Mouse (Mus musculus): ENCODE measurements around the gene Vmn2r65. TPM values are rescaled to one million over a fixed set of nuclear protein-coding genes. Genes with fewer than 3 reads are reported as not detected.

Gene Vmn2r65
- polyA plus RNA-seq (2017; shearing (Covaris generic)), result not detected

DNA sequence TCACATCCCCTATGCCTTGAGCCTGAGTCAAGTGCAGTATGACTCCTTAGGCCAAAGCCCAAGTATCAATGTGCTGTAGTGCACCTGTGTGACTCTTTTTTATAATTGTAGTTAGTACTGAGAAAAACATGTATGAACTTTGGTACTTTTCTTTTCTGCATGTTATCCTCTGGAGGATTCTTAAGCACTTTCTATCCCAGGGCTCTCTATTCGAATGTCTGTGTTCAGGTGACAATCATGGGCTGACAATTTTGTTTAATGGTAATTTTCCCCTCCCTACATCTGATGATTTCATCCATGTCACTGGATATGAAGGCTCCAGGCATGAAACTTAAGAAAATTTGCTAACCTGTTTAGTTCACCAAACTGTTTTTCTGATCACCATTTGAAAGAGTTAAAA lies at the start of gene Vmn2r65:
Gene Vmn2r65, minus strand, starts transcription at position 101 of the 400 bp plus-strand sequence.

DNA sequence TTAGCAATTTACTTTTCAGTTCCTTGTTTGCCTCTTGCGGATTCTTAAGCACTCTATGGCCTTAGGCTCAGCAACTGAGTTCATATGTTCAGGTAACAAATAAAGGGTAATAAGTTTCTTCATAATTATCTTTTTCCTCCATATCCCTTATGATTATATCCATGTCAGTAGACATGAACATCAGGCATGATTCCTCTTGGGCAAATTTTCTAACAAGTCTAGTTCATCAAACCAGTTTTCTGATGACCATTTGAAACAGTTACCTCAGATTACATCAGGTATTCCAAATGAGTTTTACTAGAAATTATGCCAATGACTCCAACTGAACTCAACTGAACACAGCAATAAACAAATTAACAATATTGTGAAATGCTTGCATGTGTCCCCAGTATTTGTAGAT lies 48.3 kb upstream of the Vmn2r65 start, which contains the start of gene Vmn2r66:
Gene Vmn2r66, minus strand, starts transcription at position 101 of the 400 bp plus-strand sequence.

Other genes with a start within 250 kb of the Vmn2r65 start
- gene Olfr291, start 110.6 kb downstream of the Vmn2r65 start, polyA plus RNA-seq (2017; shearing (Covaris generic)), result not detected
- gene Vmn2r66, start 48.2 kb upstream of the Vmn2r65 start, polyA plus RNA-seq (2017; shearing (Covaris generic)), result 0.07 TPM
- not detected for gene Vmn2r67, start 191.9 kb upstream of the Vmn2r65 start, polyA plus RNA-seq (2017; shearing (Covaris generic))